Mouse (Mus musculus) hindbrain, embryonic 11.5 days (tissue): ENCODE results near the gene Gm5089. TPM values are rescaled to one million over a fixed set of nuclear protein-coding genes. Genes with fewer than 3 reads are reported as not detected.

Experiments used
- ATAC-seq: fragments of 200-750 bp; cut with Nextera tagmentation; 2 replicates; pipeline ENCODE4 v1.8.0; 2017; ENCODE audit warnings: mild to moderate bottlenecking, moderate TSS enrichment, moderate library complexity; ENCODE audit not compliant: low FRiP score
- DNase-seq: peaks from one replicate; pipeline ENCODE4 v3.0.0-alpha.2; 2015; ENCODE audit warnings: low spot score
- H3K27ac ChIP-seq: fragments of 300-500 bp; sonication (generic); 2 replicates; pipeline ENCODE4 v1.5.1; 2014; ENCODE audit warnings: mild to moderate bottlenecking, low read depth, low read length
- H3K27me3 ChIP-seq: fragments of 300-500 bp; sonication (generic); 2 replicates; pipeline ENCODE4 v1.6.1; 2014; ENCODE audit warnings: mild to moderate bottlenecking, low read length, moderate library complexity, mixed read lengths; ENCODE audit not compliant: control insufficient read depth, insufficient read depth
- H3K36me3 ChIP-seq: fragments of 300-500 bp; sonication (generic); 2 replicates; pipeline ENCODE4 v1.6.1; 2014; ENCODE audit warnings: mild to moderate bottlenecking, low read length, moderate library complexity, mixed read lengths; ENCODE audit not compliant: control insufficient read depth, insufficient read depth
- H3K4me1 ChIP-seq: fragments of 300-500 bp; sonication (generic); replicated peaks from 2 replicates; pipeline ENCODE4 v1.6.1; 2014; ENCODE audit warnings: low read length, mixed read lengths; ENCODE audit not compliant: control insufficient read depth, insufficient read depth
- H3K4me2 ChIP-seq: fragments of 300-500 bp; sonication (generic); replicated peaks from 2 replicates; pipeline ENCODE4 v1.6.1; 2014; ENCODE audit warnings: mild to moderate bottlenecking, low read depth, low read length
- H3K4me3 ChIP-seq: fragments of 300-500 bp; sonication (generic); 2 replicates; pipeline ENCODE4 v1.5.1; 2014; ENCODE audit warnings: low read depth, low read length
- H3K9ac ChIP-seq: fragments of 300-500 bp; sonication (generic); 2 replicates; pipeline ENCODE4 v1.6.1; 2014; ENCODE audit warnings: low read depth, low read length
- H3K9me3 ChIP-seq: fragments of 300-500 bp; sonication (generic); 2 replicates; pipeline ENCODE4 v1.6.1; 2016; ENCODE audit warnings: low read length; ENCODE audit not compliant: control insufficient read depth
- WGBS: fragments of 180-500 bp; shearing (Covaris S2); extraction: QIAGEN DNeasy Blood & Tissue Kit; methylation state at CpG from one replicate; pipeline ENCODE4 v1.1.7; 2014; 5-methylcytosine and 5-hydroxymethylcytosine counted together
- polyA plus RNA-seq: library from polyadenylated mRNA; unstranded; fragments of >200 nt; fragmentation: Nextera tagmentation; extraction: Ambion mirVana; gene quantifications from 2 replicates; pipeline ENCODE4 v1.2.1, GENCODE M21; 2014

Gm5089 gene
- polyA plus RNA-seq = 0.99 and 1.6 TPM in 2 replicates

DNA sequence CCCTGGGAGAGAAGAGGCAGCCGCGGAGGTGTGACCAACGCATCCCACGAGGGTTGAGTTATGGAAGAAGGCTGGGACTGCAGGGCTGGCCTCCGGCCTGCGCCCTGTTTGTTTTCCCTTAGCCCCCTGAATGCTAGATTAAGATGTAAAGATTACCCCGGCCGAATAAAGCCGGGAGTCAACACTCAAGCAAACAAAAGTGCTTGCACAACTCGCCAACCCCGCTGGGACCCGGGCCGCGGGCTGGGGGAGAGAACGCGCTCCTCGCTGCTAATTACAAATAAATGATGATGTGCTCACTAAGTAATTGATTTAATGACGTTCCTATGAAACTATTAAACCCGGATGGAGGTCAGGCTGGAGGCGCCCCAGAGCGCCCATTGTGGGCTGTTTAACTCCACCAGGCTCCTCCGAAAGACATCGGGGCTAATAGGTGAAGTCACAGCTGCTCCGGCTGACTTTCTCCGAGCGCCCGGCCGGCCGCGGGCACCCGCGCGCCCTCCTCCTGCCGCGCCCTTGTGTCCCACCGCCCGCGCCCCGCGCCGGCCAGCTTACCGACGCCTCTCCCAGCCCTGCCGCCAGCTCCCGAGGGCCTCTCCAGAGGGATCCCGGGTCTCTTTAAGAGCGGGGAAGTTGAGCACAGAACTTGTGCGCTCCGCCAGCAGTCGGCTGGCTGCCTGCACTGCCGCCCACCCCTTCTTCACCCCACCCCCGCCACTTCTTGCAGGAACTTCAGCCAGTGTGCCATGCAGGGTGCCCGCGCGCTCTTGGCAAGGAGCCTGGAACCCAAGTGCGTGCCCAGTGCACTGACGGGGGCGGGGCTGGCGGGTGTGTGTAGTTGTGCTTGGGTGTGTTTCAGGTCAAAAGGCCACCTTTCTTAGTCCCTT is at the start of gene Gm5089:
Gene Gm5089 (minus strand): TSS at position 620 of the 887 bp plus-strand sequence.
- no peaks in the 10 kb centered on the region for H3K9me3 ChIP-seq
- peak; percentile 12; the same call in 1 of the 2 replicates for ATAC-seq
- H3K9ac ChIP-seq = peak within 1 kb of the TSS; percentile 60
- H3K27ac ChIP-seq = peak within 1 kb of the TSS; percentile 81
- peaks cover 30% of the 10 kb centered on the region for H3K27me3 ChIP-seq
- H3K4me3 ChIP-seq = peak within 1 kb of the TSS; percentile 49
- no peaks in the 10 kb centered on the region for H3K36me3 ChIP-seq
- WGBS = under 1% methylated on average over 58 of the region's 59 CpGs
- peaks cover 17% of the 10 kb centered on the region for H3K4me1 ChIP-seq
- DNase-seq = peak; percentile 70
- peak within 1 kb of the TSS; percentile 86 for H3K4me2 ChIP-seq

DNA sequence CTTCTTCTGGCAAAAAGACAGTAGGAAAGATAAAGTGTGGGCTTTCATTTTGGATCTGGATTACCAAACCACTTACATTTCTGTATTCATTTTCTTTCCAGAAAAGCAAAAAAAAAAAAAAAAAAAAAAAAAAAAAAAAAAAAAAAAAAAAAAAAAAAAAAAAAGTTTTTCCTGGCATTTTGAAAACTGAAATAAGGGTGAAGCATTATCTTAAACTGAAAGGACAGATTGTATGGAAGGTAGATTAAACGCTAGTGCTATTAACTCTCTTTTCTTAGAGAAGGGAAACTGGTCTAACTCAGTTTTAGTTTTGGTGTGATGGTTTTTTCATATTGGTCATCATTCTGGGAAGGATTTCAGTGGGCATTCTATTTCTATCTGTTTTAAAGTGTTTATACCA is 41.1 kb upstream of the Gm5089 start:
- Histone ChIP-seq H3K27ac (no peak overlapping the region), H3K4me1 (no peaks in the 10 kb centered on the region), H3K9ac (no peak overlapping the region), H3K4me3 (no peak overlapping the region), H3K9me3 (no peaks in the 10 kb centered on the region), H3K4me2 (no peak overlapping the region), H3K36me3 (no peaks in the 10 kb centered on the region), H3K27me3 (peaks cover 21% of the 10 kb centered on the region)
- WGBS = 68% methylated on average over 1 of the region's 1 CpGs
- ATAC-seq (no peak), DNase-seq (no peak)

- no peaks in the 10 kb centered on the region for H3K9me3 ChIP-seq
- peak; percentile 13 for DNase-seq
- WGBS = 62% methylated on average over 6 of the region's 6 CpGs
- no peak overlapping the region for H3K27ac ChIP-seq
- H3K27me3 ChIP-seq = peaks cover 23% of the 10 kb centered on the region
- H3K36me3 ChIP-seq = no peaks in the 10 kb centered on the region
- H3K4me2 ChIP-seq = no peak overlapping the region
- H3K4me3 ChIP-seq = no peak overlapping the region
- no peak for ATAC-seq
- H3K4me1 ChIP-seq = no peaks in the 10 kb centered on the region
- H3K9ac ChIP-seq = no peak overlapping the region
Observed at GRCm38 (mm10) chr14:122491521-122491920, 40.6 kb upstream of the Gm5089 start.

GRCm38 (mm10) chr14:122490441-122491328 is 39.8 kb upstream of the Gm5089 start, which contains the start of gene Gm10837:
Gene Gm10837, plus strand, starts transcription at chr14:122490586.
- Histone ChIP-seq H3K27me3 (peaks cover 28% of the 10 kb centered on the region), H3K9ac (0 out of 2 replicates have a peak within 1 kb of the TSS, but pooled peaks have one; percentile 31)

DNA sequence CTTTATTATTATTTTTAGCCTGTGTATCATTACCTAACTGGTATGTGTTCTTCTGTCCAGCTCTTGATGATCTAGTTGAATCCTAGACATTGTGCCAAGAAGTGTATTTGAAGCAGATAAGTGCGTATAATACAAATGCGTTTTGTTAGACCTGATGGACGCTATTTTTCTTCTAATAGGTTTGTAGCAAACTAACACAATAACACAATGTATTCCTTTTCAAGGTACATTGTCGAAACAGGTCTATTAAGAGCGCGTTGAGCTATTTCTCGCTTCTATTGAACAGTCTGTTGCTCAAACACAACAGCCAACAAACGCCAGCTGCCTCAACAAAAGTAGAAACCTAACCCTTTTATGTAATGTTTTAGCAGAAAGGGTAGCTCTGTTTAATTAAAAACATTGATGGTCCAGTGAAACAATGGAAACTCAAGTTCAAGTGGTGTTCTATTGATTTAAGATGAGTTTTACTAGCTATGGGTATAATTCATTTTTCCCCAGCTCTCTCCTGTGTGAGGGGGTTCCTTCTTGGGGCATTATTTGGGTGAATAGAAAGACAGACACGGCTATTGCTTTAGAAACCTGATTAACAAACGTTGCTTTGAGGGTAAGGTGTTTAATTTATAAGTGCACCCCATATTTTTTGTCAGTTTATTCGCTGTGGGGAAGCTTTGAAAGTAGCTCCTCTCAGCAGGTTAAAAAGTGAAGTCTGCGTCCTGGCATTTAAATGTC is 38.9 kb upstream of the Gm5089 start:
- DNase-seq = peak; percentile 57
- H3K27ac ChIP-seq = no peak overlapping the region
- whole genome bisulfite sequencing = 2% methylated on average over 12 of the region's 12 CpGs
- H3K4me1 ChIP-seq = no peaks in the 10 kb centered on the region
- H3K4me2 ChIP-seq = peak overlapping the region; percentile 42
- no peaks in the 10 kb centered on the region for H3K36me3 ChIP-seq
- no peak overlapping the region for H3K9ac ChIP-seq
- H3K27me3 ChIP-seq = peaks cover 36% of the 10 kb centered on the region
- peak; percentile 20; the same call in 1 of the 2 replicates for ATAC-seq
- H3K4me3 ChIP-seq = peak overlapping the region; percentile 25
- H3K9me3 ChIP-seq = no peaks in the 10 kb centered on the region

More at GRCm38 (mm10) chr14:122490441-122491328, 39.8 kb upstream of the Gm5089 start, which contains the start of gene Gm10837:
- Histone ChIP-seq H3K4me1 (no peaks in the 10 kb centered on the region), H3K9me3 (no peaks in the 10 kb centered on the region), H3K27ac (no peak within 1 kb of the TSS), H3K4me3 (peak within 1 kb of the TSS; percentile 25), H3K4me2 (peak within 1 kb of the TSS; percentile 42), H3K36me3 (no peaks in the 10 kb centered on the region)
- ATAC-seq (peak; percentile 86), DNase-seq (peak; percentile 65)
- 1% methylated on average over 48 of the region's 51 CpGs for WGBS

DNA sequence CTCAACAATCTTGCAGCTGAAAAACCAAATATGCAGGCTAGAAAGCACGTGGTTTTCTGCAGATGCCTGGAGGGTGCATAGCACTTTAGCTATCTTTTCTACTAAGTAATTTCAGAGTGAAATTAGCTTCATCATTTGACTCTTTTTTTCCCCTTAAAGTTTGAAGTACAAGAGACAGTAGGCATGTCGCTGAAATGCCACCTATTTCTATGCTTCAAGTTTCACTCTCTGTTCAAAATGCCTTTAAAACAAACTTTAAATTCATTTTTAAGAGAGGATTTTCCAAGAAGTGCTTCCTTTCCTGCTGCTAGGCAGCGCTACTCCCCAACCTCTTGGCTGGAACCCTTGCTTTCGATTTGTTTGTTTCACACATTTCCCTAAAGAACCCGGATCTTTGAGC is 38.1 kb upstream of the Gm5089 start:
- Histone ChIP-seq H3K36me3 (no peaks in the 10 kb centered on the region), H3K9ac (no peak overlapping the region)

DNA sequence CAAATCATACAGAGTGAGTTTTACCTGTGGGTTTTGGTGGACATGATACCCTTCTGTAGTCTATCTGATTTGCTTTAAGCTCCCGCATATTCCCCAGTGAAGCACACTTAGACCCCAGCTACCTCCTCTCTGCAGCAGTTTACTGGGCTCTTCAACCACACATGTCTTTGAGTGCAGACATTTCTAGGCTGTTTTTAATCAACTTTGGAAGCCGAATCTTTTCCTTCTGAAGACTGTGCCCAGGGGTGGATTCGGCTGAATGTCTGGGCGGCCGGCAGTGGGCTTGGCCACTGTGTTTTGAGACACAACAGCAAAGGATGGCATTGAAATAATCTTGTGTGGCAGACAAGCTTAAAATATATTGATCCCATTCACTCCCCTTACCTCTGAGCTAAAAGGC is 36.5 kb upstream of the Gm5089 start:
- ATAC-seq = no peak
- Histone ChIP-seq H3K9me3 (no peaks in the 10 kb centered on the region), H3K4me3 (no peak overlapping the region), H3K4me2 (no peak overlapping the region), H3K4me1 (peaks cover 2% of the 10 kb centered on the region; the same call in 1 of the 2 replicates), H3K27me3 (peaks cover 55% of the 10 kb centered on the region), H3K9ac (no peak overlapping the region), H3K36me3 (no peaks in the 10 kb centered on the region), H3K27ac (no peak overlapping the region)
- WGBS = 4% methylated on average over 5 of the region's 5 CpGs
- DNase-seq = peak; percentile 52

More for the DNA sequence above, 38.1 kb upstream of the Gm5089 start:
- no peak overlapping the region for H3K4me3 ChIP-seq
- H3K27me3 ChIP-seq = peaks cover 44% of the 10 kb centered on the region
- no peaks in the 10 kb centered on the region for H3K9me3 ChIP-seq
- peak; percentile 52 for DNase-seq
- H3K4me1 ChIP-seq = peaks cover 2% of the 10 kb centered on the region; the same call in 1 of the 2 replicates
- no peak for ATAC-seq
- WGBS = 2% methylated on average over 5 of the region's 5 CpGs
- no peak overlapping the region for H3K27ac ChIP-seq
- no peak overlapping the region for H3K4me2 ChIP-seq

GRCm38 (mm10) chr14:122486611-122487010 is 35.7 kb upstream of the Gm5089 start:
- peak; percentile 30 for DNase-seq
- Histone ChIP-seq H3K9me3 (no peaks in the 10 kb centered on the region), H3K4me3 (no peak overlapping the region), H3K4me2 (no peak overlapping the region), H3K27me3 (peaks cover 57% of the 10 kb centered on the region), H3K36me3 (no peaks in the 10 kb centered on the region), H3K4me1 (peaks cover 2% of the 10 kb centered on the region; the same call in 1 of the 2 replicates), H3K27ac (no peak overlapping the region), H3K9ac (no peak overlapping the region)
- no peak for ATAC-seq
- 21% methylated on average over 1 of the region's 1 CpGs for WGBS
